Mouse (Mus musculus): ENCODE results near the gene C2.

DNA sequence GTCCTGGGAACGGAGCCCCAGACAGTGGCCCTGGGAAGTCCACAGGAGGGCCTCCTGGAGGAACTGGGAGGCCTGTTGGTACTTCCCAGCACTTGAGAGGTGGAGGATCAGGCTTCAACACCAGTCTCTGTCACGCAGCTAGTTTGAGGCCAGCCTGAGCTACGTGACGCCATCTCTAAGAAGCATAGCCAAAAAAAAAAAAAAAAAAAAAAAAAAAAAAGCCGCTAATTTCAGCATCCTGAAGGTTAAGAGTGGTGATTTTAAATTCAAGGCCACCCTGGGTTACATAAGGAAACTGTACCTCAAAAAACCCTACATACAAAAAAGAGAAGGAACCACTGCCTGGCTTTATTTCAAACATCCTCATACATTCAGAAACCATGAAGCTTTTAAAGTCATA lies 26.2 kb upstream of the C2 start:
- TF ChIP-seq EP300 (IDR thresholded peaks at IDR 0.05; ENCODE audit: low read depth): no peak
- TF ChIP-seq CTCF (IDR thresholded peaks at IDR 0.05; ENCODE audit: low read depth): no peak

All from heart, postnatal 0 days (tissue).